Mouse (Mus musculus) lung, embryonic 14.5 days (tissue): ENCODE measurements around the gene Cela1. TPM values are rescaled to one million over a fixed set of nuclear protein-coding genes. Genes with fewer than 3 reads are reported as not detected.

Experiments used
- ATAC-seq: fragments of 200-750 bp; cut with Nextera tagmentation; 2 replicates; pipeline ENCODE4 v1.8.0; 2017; ENCODE audit warnings: mild to moderate bottlenecking, moderate TSS enrichment, moderate library complexity; ENCODE audit not compliant: insufficient read depth
- DNase-seq: peaks from one replicate; pipeline ENCODE4 v3.0.0-alpha.2; 2015
- H3K27ac ChIP-seq: fragments of 300-500 bp; sonication (generic); 2 replicates; pipeline ENCODE4 v1.5.1; 2014; ENCODE audit warnings: low read depth, mild to moderate bottlenecking, moderate library complexity
- H3K27me3 ChIP-seq: fragments of 300-500 bp; sonication (generic); 2 replicates; pipeline ENCODE4 v1.6.1; 2014; ENCODE audit warnings: low read length, control low read depth; ENCODE audit not compliant: insufficient read depth
- H3K36me3 ChIP-seq: fragments of 300-500 bp; sonication (generic); 2 replicates; pipeline ENCODE4 v1.6.1; 2014; ENCODE audit warnings: control low read depth; ENCODE audit not compliant: insufficient read depth
- H3K4me1 ChIP-seq: fragments of 300-500 bp; sonication (generic); 2 replicates; pipeline ENCODE4 v1.6.1; 2014; ENCODE audit warnings: antibody characterized with exemption, control low read depth; ENCODE audit not compliant: insufficient read depth
- H3K4me2 ChIP-seq: fragments of 300-500 bp; sonication (generic); 2 replicates; pipeline ENCODE4 v1.6.1; 2014; ENCODE audit warnings: mild to moderate bottlenecking
- H3K4me3 ChIP-seq: fragments of 300-500 bp; sonication (generic); 2 replicates; pipeline ENCODE4 v1.5.1; 2014; ENCODE audit warnings: low read depth, low read length
- H3K9ac ChIP-seq: fragments of 300-500 bp; sonication (generic); 2 replicates; pipeline ENCODE4 v1.6.1; 2014
- H3K9me3 ChIP-seq: fragments of 300-500 bp; sonication (generic); 2 replicates; pipeline ENCODE4 v1.6.1; 2016; ENCODE audit warnings: low read depth, low read length, control low read depth
- CTCF ChIP-seq: IDR thresholded peaks from 2 replicates; pipeline ENCODE4 v1.5.1; 2016; ENCODE audit warnings: antibody characterized with exemption, low read depth
- WGBS: fragments of 180-500 bp; shearing (Covaris S2); extraction: QIAGEN DNeasy Blood & Tissue Kit; methylation state at CpG from one replicate; pipeline ENCODE4 v1.1.7; 2014; 5-methylcytosine and 5-hydroxymethylcytosine counted together
- polyA plus RNA-seq: library from polyadenylated mRNA; unstranded; fragments of >200 nt; fragmentation: Nextera tagmentation; extraction: Ambion mirVana; gene quantifications from 2 replicates; pipeline ENCODE4 v1.2.1, GENCODE M21; 2014

Gene Cela1
- polyA plus RNA-seq, 1 experiment from 2014 or later = 0.97 TPM

GRCm38 (mm10) chr15:100718572-100718971 is 30.9 kb upstream of the Cela1 start:
- H3K4me3 ChIP-seq = no peak overlapping the region
- DNase-seq = no peak
- no peaks in the 10 kb centered on the region for H3K9me3 ChIP-seq
- no peaks in the 10 kb centered on the region for H3K4me1 ChIP-seq
- no peak overlapping the region for H3K27ac ChIP-seq
- WGBS = 76% methylated on average over 11 of the region's 11 CpGs
- no peak overlapping the region for H3K9ac ChIP-seq
- no peaks in the 10 kb centered on the region for H3K36me3 ChIP-seq
- ATAC-seq = no peak
- H3K27me3 ChIP-seq = no peaks in the 10 kb centered on the region
- TF ChIP-seq CTCF = peak; percentile 34
- no peak overlapping the region for H3K4me2 ChIP-seq

- ATAC-seq = no peak
- 64% methylated on average over 6 of the region's 6 CpGs for WGBS
- Histone ChIP-seq H3K27me3 (no peaks in the 10 kb centered on the region), H3K4me1 (no peaks in the 10 kb centered on the region), H3K9ac (no peak overlapping the region), H3K27ac (no peak overlapping the region), H3K9me3 (no peaks in the 10 kb centered on the region), H3K4me3 (no peak overlapping the region), H3K36me3 (no peaks in the 10 kb centered on the region), H3K4me2 (no peak overlapping the region)
- TF ChIP-seq CTCF = no peak
- no peak for DNase-seq
Observed at GRCm38 (mm10) chr15:100717933-100718332, 30.2 kb upstream of the Cela1 start.

- WGBS = 68% methylated on average over 9 of the region's 9 CpGs
- Histone ChIP-seq H3K4me2 (no peak overlapping the region), H3K4me1 (no peaks in the 10 kb centered on the region), H3K9ac (no peak overlapping the region), H3K4me3 (no peak overlapping the region), H3K27ac (no peak overlapping the region), H3K9me3 (no peaks in the 10 kb centered on the region), H3K27me3 (no peaks in the 10 kb centered on the region), H3K36me3 (no peaks in the 10 kb centered on the region)
- ATAC-seq = no peak
- TF ChIP-seq CTCF = no peak
- DNase-seq = no peak
Observed at GRCm38 (mm10) chr15:100715399-100715993, 27.8 kb upstream of the Cela1 start.

- WGBS = 84% methylated on average over 8 of the region's 8 CpGs
- H3K4me1 ChIP-seq = no peaks in the 10 kb centered on the region
- no peak overlapping the region for H3K4me2 ChIP-seq
- no peak overlapping the region for H3K27ac ChIP-seq
- no peaks in the 10 kb centered on the region for H3K27me3 ChIP-seq
- no peak overlapping the region for H3K4me3 ChIP-seq
- no peak for TF ChIP-seq CTCF
- H3K9ac ChIP-seq = no peak overlapping the region
- no peak for DNase-seq
- no peaks in the 10 kb centered on the region for H3K36me3 ChIP-seq
- H3K9me3 ChIP-seq = no peaks in the 10 kb centered on the region
- no peak for ATAC-seq
Observed at GRCm38 (mm10) chr15:100714470-100714869, 26.7 kb upstream of the Cela1 start.

- Histone ChIP-seq H3K4me2 (no peak overlapping the region), H3K36me3 (no peaks in the 10 kb centered on the region), H3K4me3 (no peak overlapping the region), H3K27me3 (no peaks in the 10 kb centered on the region), H3K9me3 (no peaks in the 10 kb centered on the region), H3K27ac (no peak overlapping the region), H3K4me1 (no peaks in the 10 kb centered on the region), H3K9ac (no peak overlapping the region)
- DNase-seq = no peak
- no peak for ATAC-seq
- WGBS = 44% methylated on average over 6 of the region's 6 CpGs
- no peak for TF ChIP-seq CTCF
Observed at GRCm38 (mm10) chr15:100710838-100711237, 23.1 kb upstream of the Cela1 start.

- no peaks in the 10 kb centered on the region for H3K9me3 ChIP-seq
- H3K4me2 ChIP-seq = no peak overlapping the region
- no peaks in the 10 kb centered on the region for H3K36me3 ChIP-seq
- no peak overlapping the region for H3K9ac ChIP-seq
- no peaks in the 10 kb centered on the region for H3K4me1 ChIP-seq
- no peak overlapping the region for H3K4me3 ChIP-seq
- no peak overlapping the region for H3K27ac ChIP-seq
- no peak for DNase-seq
- H3K27me3 ChIP-seq = peaks cover 7% of the 10 kb centered on the region
- TF ChIP-seq CTCF = no peak
- ATAC-seq = no peak
- WGBS = 57% methylated on average over 8 of the region's 8 CpGs
Observed at GRCm38 (mm10) chr15:100708433-100709078, 20.8 kb upstream of the Cela1 start.

GRCm38 (mm10) chr15:100706226-100706625 is 18.5 kb upstream of the Cela1 start:
- Histone ChIP-seq H3K9ac (no peak overlapping the region), H3K36me3 (no peaks in the 10 kb centered on the region), H3K9me3 (no peaks in the 10 kb centered on the region), H3K4me3 (no peak overlapping the region), H3K27ac (no peak overlapping the region), H3K4me2 (no peak overlapping the region), H3K4me1 (no peaks in the 10 kb centered on the region), H3K27me3 (peaks cover 15% of the 10 kb centered on the region)
- TF ChIP-seq CTCF = no peak
- no peak for DNase-seq
- ATAC-seq = no peak
- 61% methylated on average over 8 of the region's 8 CpGs for WGBS
